Mouse (Mus musculus) forebrain, embryonic 10.5 days (tissue): ENCODE results near the gene Banp. TPM values are rescaled to one million over a fixed set of nuclear protein-coding genes. Genes with fewer than 3 reads are reported as not detected.

Experiments used
- DNase-seq: peaks from one replicate; pipeline ENCODE4 v3.0.0-alpha.2; 2017; ENCODE audit warnings: low spot score; ENCODE audit errors: extremely low spot score
- H3K27ac ChIP-seq: fragments of 300-500 bp; sonication (generic); 2 replicates; pipeline ENCODE4 v1.5.1; 2016; ENCODE audit warnings: mild to moderate bottlenecking
- H3K27me3 ChIP-seq: fragments of 300-500 bp; sonication (generic); 2 replicates; pipeline ENCODE4 v1.6.1; 2016; ENCODE audit warnings: mild to moderate bottlenecking; ENCODE audit not compliant: poor library complexity, severe bottlenecking
- H3K36me3 ChIP-seq: fragments of 300-500 bp; sonication (generic); replicated peaks from 2 replicates; pipeline ENCODE4 v1.6.1; 2016; ENCODE audit warnings: mild to moderate bottlenecking, moderate library complexity
- H3K4me1 ChIP-seq: fragments of 300-500 bp; sonication (generic); 2 replicates; pipeline ENCODE4 v1.6.1; 2016
- H3K4me3 ChIP-seq: fragments of 300-500 bp; sonication (generic); 2 replicates; pipeline ENCODE4 v1.5.1; 2016; ENCODE audit warnings: mild to moderate bottlenecking, moderate library complexity
- H3K9me3 ChIP-seq: fragments of 300-500 bp; sonication (generic); 2 replicates; pipeline ENCODE4 v1.6.1; 2016; ENCODE audit warnings: mild to moderate bottlenecking, moderate library complexity
- WGBS: fragments of 180-500 bp; shearing (Covaris S2); methylation state at CpG from one replicate; pipeline ENCODE4 v1.1.7; 2016; 5-methylcytosine and 5-hydroxymethylcytosine counted together
- polyA plus RNA-seq: library from polyadenylated mRNA; unstranded; fragments of >200 nt; fragmentation: Nextera tagmentation; extraction: Ambion mirVana; gene quantifications from 2 replicates; pipeline ENCODE4 v1.2.1, GENCODE M21; 2016

The Banp gene
- polyA plus RNA-seq, 1 experiment from 2014 or later = 44.1 TPM

DNA sequence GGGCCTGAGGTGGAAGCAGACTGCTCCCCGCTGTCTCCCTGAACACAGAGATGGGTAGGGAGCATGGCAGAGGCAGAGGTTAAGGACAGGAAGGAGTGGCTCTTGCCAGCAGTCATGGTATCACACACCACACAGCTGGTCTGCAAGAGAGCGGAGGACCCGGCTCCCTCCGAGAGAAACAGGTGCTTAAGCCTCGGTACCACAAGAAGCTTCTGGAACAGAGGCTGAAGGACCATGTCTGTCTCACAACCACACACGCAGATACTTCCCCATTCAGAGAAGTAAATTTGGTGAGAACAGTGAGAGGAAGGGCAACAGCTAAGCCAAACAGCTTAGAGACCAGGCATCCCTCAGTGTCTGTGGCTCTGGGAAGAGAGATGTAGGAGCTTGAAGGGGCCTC lies 38.1 kb upstream of the Banp start:
- Histone ChIP-seq H3K4me3 (no peak overlapping the region), H3K36me3 (no peaks in the 10 kb centered on the region), H3K27ac (peak overlapping the region; percentile 59), H3K4me1 (peaks cover 46% of the 10 kb centered on the region), H3K9me3 (no peaks in the 10 kb centered on the region), H3K27me3 (peaks cover 21% of the 10 kb centered on the region)
- 91% methylated on average over 6 of the region's 6 CpGs for WGBS
- no peak for DNase-seq

- Histone ChIP-seq H3K9me3 (no peaks in the 10 kb centered on the region), H3K27me3 (peaks cover 21% of the 10 kb centered on the region), H3K4me1 (peaks cover 40% of the 10 kb centered on the region), H3K27ac (peak overlapping the region; percentile 59), H3K4me3 (no peak overlapping the region), H3K36me3 (no peaks in the 10 kb centered on the region)
- 78% methylated on average over 7 of the region's 7 CpGs for WGBS
- DNase-seq = no peak
Measured at GRCm38 (mm10) chr8:121911987-121912386, 37.6 kb upstream of the Banp start.

- H3K36me3 ChIP-seq = no peaks in the 10 kb centered on the region
- H3K9me3 ChIP-seq = no peaks in the 10 kb centered on the region
- peaks cover 31% of the 10 kb centered on the region for H3K4me1 ChIP-seq
- 76% methylated on average over 3 of the region's 3 CpGs for WGBS
- no peak overlapping the region for H3K27ac ChIP-seq
- H3K4me3 ChIP-seq = no peak overlapping the region
- H3K27me3 ChIP-seq = peaks cover 21% of the 10 kb centered on the region
- no peak for DNase-seq
Measured at GRCm38 (mm10) chr8:121912831-121913230, 36.7 kb upstream of the Banp start.

DNA sequence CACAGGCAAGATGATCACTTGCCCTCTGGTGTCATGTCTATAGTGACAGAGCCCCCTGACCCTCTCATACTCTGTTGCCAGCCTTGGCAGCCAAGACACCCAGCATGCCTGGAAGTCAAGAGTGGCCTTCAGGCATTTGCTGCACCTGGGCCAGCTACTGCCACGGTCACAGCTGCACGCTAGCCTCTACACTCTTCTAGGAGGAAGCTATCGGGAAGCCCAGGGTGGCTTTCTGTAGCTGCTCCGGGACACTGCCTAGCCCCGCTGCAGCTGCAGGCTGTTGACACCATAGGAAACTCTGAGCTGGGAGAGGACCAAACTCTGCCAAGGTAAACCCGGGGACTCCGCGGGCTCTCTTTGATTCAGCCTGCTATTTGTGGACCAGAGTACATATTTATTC lies 36.2 kb upstream of the Banp start:
- Histone ChIP-seq H3K4me1 (peaks cover 26% of the 10 kb centered on the region), H3K27ac (no peak overlapping the region), H3K36me3 (no peaks in the 10 kb centered on the region), H3K4me3 (no peak overlapping the region), H3K9me3 (no peaks in the 10 kb centered on the region), H3K27me3 (peaks cover 16% of the 10 kb centered on the region)
- DNase-seq = no peak
- WGBS = 87% methylated on average over 8 of the region's 8 CpGs

GRCm38 (mm10) chr8:121919158-121919557 lies 30.4 kb upstream of the Banp start:
- H3K27ac ChIP-seq = no peak overlapping the region
- 84% methylated on average over 4 of the region's 4 CpGs for WGBS
- no peak for DNase-seq

GRCm38 (mm10) chr8:121919731-121920130 lies 29.8 kb upstream of the Banp start:
- H3K9me3 ChIP-seq = no peaks in the 10 kb centered on the region

More at GRCm38 (mm10) chr8:121919158-121919557, 30.4 kb upstream of the Banp start:
- Histone ChIP-seq H3K4me3 (no peak overlapping the region), H3K27me3 (no peaks in the 10 kb centered on the region; the same call in 1 of the 2 replicates), H3K4me1 (peaks cover 27% of the 10 kb centered on the region), H3K36me3 (no peaks in the 10 kb centered on the region), H3K9me3 (no peaks in the 10 kb centered on the region)

DNA sequence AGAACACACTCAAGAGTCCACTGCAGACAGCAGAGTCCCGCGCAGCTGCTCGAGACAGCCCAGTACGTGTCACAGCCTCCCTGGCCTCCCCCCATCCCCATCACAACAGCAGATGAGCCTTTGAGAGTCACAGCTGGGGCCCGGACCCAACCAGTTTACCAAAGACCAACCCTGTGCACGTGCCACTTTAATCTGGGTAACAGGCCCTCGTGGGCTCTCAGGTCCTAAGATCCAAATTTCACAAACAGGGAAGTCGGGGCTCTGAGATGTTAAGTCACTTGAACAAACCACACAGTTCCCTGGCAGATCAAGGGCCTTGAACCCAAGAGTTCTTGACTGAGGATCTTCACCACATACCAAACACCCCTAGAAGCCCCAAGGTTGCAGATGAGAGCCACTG lies 28.0 kb upstream of the Banp start:
- DNase-seq = no peak

More at GRCm38 (mm10) chr8:121919731-121920130, 29.8 kb upstream of the Banp start:
- no peaks in the 10 kb centered on the region for H3K27me3 ChIP-seq
- peaks cover 21% of the 10 kb centered on the region for H3K4me1 ChIP-seq
- DNase-seq = no peak
- H3K4me3 ChIP-seq = no peak overlapping the region
- WGBS = 58% methylated on average over 3 of the region's 3 CpGs
- H3K36me3 ChIP-seq = no peaks in the 10 kb centered on the region
- H3K27ac ChIP-seq = 0 out of 2 replicates have a peak overlapping the region, but pooled peaks have one; percentile 12

GRCm38 (mm10) chr8:121922101-121922500 lies 27.4 kb upstream of the Banp start:
- Histone ChIP-seq H3K27ac (peak overlapping the region; percentile 53; the same call in 1 of the 2 replicates), H3K27me3 (no peaks in the 10 kb centered on the region), H3K4me3 (no peak overlapping the region), H3K9me3 (no peaks in the 10 kb centered on the region), H3K36me3 (no peaks in the 10 kb centered on the region), H3K4me1 (peaks cover 17% of the 10 kb centered on the region)
- no peak for DNase-seq
- WGBS = 85% methylated on average over 8 of the region's 8 CpGs

More for the DNA sequence above, 28.0 kb upstream of the Banp start:
- 80% methylated on average over 8 of the region's 8 CpGs for WGBS
- H3K4me1 ChIP-seq = peaks cover 17% of the 10 kb centered on the region
- H3K9me3 ChIP-seq = no peaks in the 10 kb centered on the region
- no peaks in the 10 kb centered on the region for H3K27me3 ChIP-seq
- no peaks in the 10 kb centered on the region for H3K36me3 ChIP-seq
- H3K27ac ChIP-seq = peak overlapping the region; percentile 53
- no peak overlapping the region for H3K4me3 ChIP-seq

GRCm38 (mm10) chr8:121924681-121925080 lies 24.9 kb upstream of the Banp start:
- Histone ChIP-seq H3K36me3 (no peaks in the 10 kb centered on the region), H3K4me1 (peaks cover 11% of the 10 kb centered on the region), H3K27ac (no peak overlapping the region), H3K27me3 (no peaks in the 10 kb centered on the region), H3K4me3 (no peak overlapping the region), H3K9me3 (no peaks in the 10 kb centered on the region)
- DNase-seq = no peak
- WGBS = 86% methylated on average over 5 of the region's 5 CpGs

GRCm38 (mm10) chr8:121925624-121926023 lies 23.9 kb upstream of the Banp start:
- Histone ChIP-seq H3K36me3 (no peaks in the 10 kb centered on the region), H3K4me1 (peaks cover 7% of the 10 kb centered on the region; the same call in 1 of the 2 replicates), H3K4me3 (no peak overlapping the region), H3K9me3 (no peaks in the 10 kb centered on the region), H3K27ac (no peak overlapping the region), H3K27me3 (no peaks in the 10 kb centered on the region)
- DNase-seq = peak; percentile 84
- WGBS = 33% methylated on average over 10 of the region's 10 CpGs

DNA sequence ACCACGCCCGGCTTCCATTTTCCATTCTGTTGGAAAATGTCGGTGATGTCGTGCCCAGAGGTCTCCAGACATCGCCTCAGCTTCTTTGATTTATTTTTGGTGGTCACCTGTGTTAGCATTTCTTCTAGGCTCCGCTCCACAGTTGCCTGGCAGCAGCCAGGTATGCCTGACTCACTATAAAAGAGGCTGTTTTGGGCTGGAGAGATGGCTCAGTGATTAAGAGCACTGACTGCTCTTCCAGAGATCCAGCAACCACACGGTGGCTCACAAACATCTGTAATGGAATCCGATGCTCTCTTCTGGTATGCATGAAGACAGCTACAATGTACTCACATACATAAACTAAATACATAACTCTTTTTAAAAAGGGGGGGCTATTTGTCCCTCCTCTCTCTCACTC lies 23.3 kb upstream of the Banp start:
- Histone ChIP-seq H3K4me1 (peaks cover 7% of the 10 kb centered on the region; the same call in 1 of the 2 replicates), H3K4me3 (no peak overlapping the region), H3K9me3 (no peaks in the 10 kb centered on the region), H3K27ac (no peak overlapping the region), H3K27me3 (no peaks in the 10 kb centered on the region), H3K36me3 (no peaks in the 10 kb centered on the region)
- no peak for DNase-seq
- 71% methylated on average over 8 of the region's 8 CpGs for WGBS

- no peak for DNase-seq
- WGBS = 47% methylated on average over 8 of the region's 8 CpGs
- no peaks in the 10 kb centered on the region for H3K36me3 ChIP-seq
Measured at GRCm38 (mm10) chr8:121927316-121927715, 22.2 kb upstream of the Banp start.

GRCm38 (mm10) chr8:121930047-121930446 lies 19.5 kb upstream of the Banp start:
- Histone ChIP-seq H3K4me1 (peaks cover 8% of the 10 kb centered on the region), H3K9me3 (no peaks in the 10 kb centered on the region), H3K36me3 (no peaks in the 10 kb centered on the region), H3K27ac (no peak overlapping the region), H3K4me3 (no peak overlapping the region), H3K27me3 (no peaks in the 10 kb centered on the region)
- 90% methylated on average over 4 of the region's 4 CpGs for WGBS
- DNase-seq = no peak

More at GRCm38 (mm10) chr8:121927316-121927715, 22.2 kb upstream of the Banp start:
- Histone ChIP-seq H3K4me1 (peaks cover under 1% of the 10 kb centered on the region; the same call in 1 of the 2 replicates), H3K9me3 (no peaks in the 10 kb centered on the region), H3K4me3 (no peak overlapping the region), H3K27ac (no peak overlapping the region), H3K27me3 (no peaks in the 10 kb centered on the region)

DNA sequence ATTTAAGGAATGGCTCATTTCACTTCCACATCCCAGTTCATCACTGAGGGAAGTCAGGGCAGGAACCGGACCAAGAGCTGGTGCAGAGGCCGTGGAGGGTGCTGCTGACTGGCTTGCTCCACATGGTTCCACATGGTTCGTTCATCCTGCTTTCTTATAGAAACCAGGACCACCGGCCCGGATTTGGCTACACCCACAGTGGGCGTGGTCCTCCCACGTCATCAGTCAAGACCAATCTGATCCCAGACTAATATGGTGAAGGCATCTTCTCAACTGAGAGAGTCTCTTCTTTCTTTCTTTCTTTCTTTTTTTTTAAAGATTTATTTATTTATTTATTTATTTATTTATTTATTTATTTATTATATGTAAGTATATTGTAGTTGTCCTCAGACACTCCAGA lies 18.0 kb upstream of the Banp start:
- no peaks in the 10 kb centered on the region for H3K9me3 ChIP-seq
- peaks cover 21% of the 10 kb centered on the region for H3K4me1 ChIP-seq
- H3K4me3 ChIP-seq = no peak overlapping the region
- WGBS = 87% methylated on average over 7 of the region's 7 CpGs
- DNase-seq = no peak
- no peak overlapping the region for H3K27ac ChIP-seq
- no peaks in the 10 kb centered on the region for H3K27me3 ChIP-seq
- H3K36me3 ChIP-seq = no peaks in the 10 kb centered on the region
